Mouse (Mus musculus) C2C12 (cell line): ENCODE data around the gene Hmgb1. TPM values are rescaled to one million over a fixed set of nuclear protein-coding genes. Genes with fewer than 3 reads are reported as not detected.

Source experiments
- H3K27me3 ChIP-seq: one replicate; pipeline ENCODE4 v1.6.1; 2011; ENCODE audit not compliant: control insufficient read depth, insufficient read depth, insufficient read length
- H3K36me3 ChIP-seq: one replicate; pipeline ENCODE4 v1.6.1; 2011; ENCODE audit not compliant: control insufficient read depth, insufficient read depth
- H3K4me3 ChIP-seq: one replicate; pipeline ENCODE4 v1.5.1; 2011; ENCODE audit warnings: mild to moderate bottlenecking, control low read depth; ENCODE audit not compliant: poor library complexity, insufficient read depth, severe bottlenecking
- H3K79me2 ChIP-seq: one replicate; pipeline ENCODE4 v1.6.1; 2011; ENCODE audit not compliant: control insufficient read depth, insufficient read depth
- H3K79me3 ChIP-seq: one replicate; pipeline ENCODE4 v1.6.1; 2011; ENCODE audit warnings: low read depth, control low read depth
- H3ac ChIP-seq: one replicate; pipeline ENCODE3; 2011; ENCODE audit warnings: low read depth; ENCODE audit not compliant: control insufficient read depth, insufficient read length
- CEBPB ChIP-seq: IDR thresholded peaks from one replicate; pipeline ENCODE4 v1.6.1; 2011; ENCODE audit warnings: low read depth, mild to moderate bottlenecking, control low read depth, moderate library complexity
- CTCF ChIP-seq: IDR thresholded peaks from one replicate; pipeline ENCODE4 v1.5.1; 2011; ENCODE audit not compliant: control insufficient read depth, insufficient read depth, insufficient read length
- FOSL1 ChIP-seq: IDR thresholded peaks from one replicate; pipeline ENCODE4 v1.8.0; 2011; ENCODE audit warnings: mild to moderate bottlenecking, low read length; ENCODE audit not compliant: poor library complexity, insufficient read depth, severe bottlenecking
- MAX ChIP-seq: IDR thresholded peaks from one replicate; pipeline ENCODE4 v1.6.1; 2011; ENCODE audit warnings: mild to moderate bottlenecking, control low read depth
- MYOD1 ChIP-seq: IDR thresholded peaks from one replicate; pipeline ENCODE4 v1.6.1; 2011; ENCODE audit warnings: low read depth; ENCODE audit not compliant: control insufficient read depth, insufficient read length
- MYOG ChIP-seq: IDR thresholded peaks from one replicate; pipeline ENCODE4 v1.6.1; 2011; ENCODE audit not compliant: control insufficient read depth, insufficient read length; ENCODE audit errors: extremely low read depth
- USF1 ChIP-seq: IDR thresholded peaks from one replicate; pipeline ENCODE4 v1.6.1; 2011; ENCODE audit warnings: low read depth, mild to moderate bottlenecking, control low read depth, moderate library complexity
- polyA plus RNA-seq: library from polyadenylated mRNA; unstranded; fragments of >200 nt; fragmentation: generic; extraction: Trizol; gene quantifications from one replicate; pipeline ENCODE4 v1.2.1, GENCODE M21; 2012; ENCODE audit warnings: missing spikeins

Gene Hmgb1
- polyA plus RNA-seq, 1 experiment = 185 TPM

GRCm38 (mm10) chr5:149164881-149165280 is 19.4 kb downstream of the Hmgb1 start:
- Histone ChIP-seq H3K79me3 (no peaks in the 10 kb centered on the region), H3ac (no peak overlapping the region), H3K4me3 (no peak overlapping the region), H3K27me3 (no peaks in the 10 kb centered on the region), H3K79me2 (no peaks in the 10 kb centered on the region), H3K36me3 (no peaks in the 10 kb centered on the region)
- no peak for TF ChIP-seq MYOD1
- TF ChIP-seq USF1 = no peak
- no peak for TF ChIP-seq MAX
- TF ChIP-seq FOSL1 = no peak
- no peak for TF ChIP-seq CEBPB
- no peak for TF ChIP-seq CTCF
- TF ChIP-seq MYOG = no peak

GRCm38 (mm10) chr5:149162890-149163289 is 21.4 kb downstream of the Hmgb1 start:
- Histone ChIP-seq H3K4me3 (no peak overlapping the region), H3K79me2 (no peaks in the 10 kb centered on the region), H3K36me3 (no peaks in the 10 kb centered on the region), H3ac (no peak overlapping the region), H3K79me3 (no peaks in the 10 kb centered on the region), H3K27me3 (no peaks in the 10 kb centered on the region)
- no peak for TF ChIP-seq CTCF
- TF ChIP-seq MYOD1 = no peak
- no peak for TF ChIP-seq MAX
- no peak for TF ChIP-seq FOSL1
- TF ChIP-seq USF1 = no peak
- TF ChIP-seq MYOG = no peak
- no peak for TF ChIP-seq CEBPB

DNA sequence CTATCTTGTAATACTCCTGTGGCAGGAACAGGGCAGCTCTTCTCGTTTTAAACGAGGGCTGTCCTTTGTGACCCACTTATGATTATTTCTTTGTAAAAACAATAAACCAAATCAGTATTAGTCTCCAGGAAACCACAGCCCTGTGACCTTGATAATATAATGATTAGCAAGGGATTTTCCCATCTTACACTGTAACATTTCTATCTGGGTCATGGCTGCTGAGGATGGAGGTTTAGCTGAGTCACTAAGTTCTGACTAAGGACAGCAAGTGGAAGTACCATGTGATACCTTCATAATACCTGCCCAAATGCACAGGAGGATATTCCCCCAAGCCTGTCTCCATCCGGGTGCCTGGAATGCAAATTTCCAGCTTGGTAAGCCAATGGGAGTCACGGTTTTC is 23.8 kb downstream of the Hmgb1 start:
- TF ChIP-seq FOSL1 (no peak), USF1 (no peak), MYOD1 (no peak), CEBPB (no peak), MAX (no peak), MYOG (no peak), CTCF (no peak)
- H3ac ChIP-seq = no peak overlapping the region
- H3K27me3 ChIP-seq = no peaks in the 10 kb centered on the region
- H3K4me3 ChIP-seq = no peak overlapping the region
- no peaks in the 10 kb centered on the region for H3K79me3 ChIP-seq
- H3K36me3 ChIP-seq = no peaks in the 10 kb centered on the region
- H3K79me2 ChIP-seq = no peaks in the 10 kb centered on the region

DNA sequence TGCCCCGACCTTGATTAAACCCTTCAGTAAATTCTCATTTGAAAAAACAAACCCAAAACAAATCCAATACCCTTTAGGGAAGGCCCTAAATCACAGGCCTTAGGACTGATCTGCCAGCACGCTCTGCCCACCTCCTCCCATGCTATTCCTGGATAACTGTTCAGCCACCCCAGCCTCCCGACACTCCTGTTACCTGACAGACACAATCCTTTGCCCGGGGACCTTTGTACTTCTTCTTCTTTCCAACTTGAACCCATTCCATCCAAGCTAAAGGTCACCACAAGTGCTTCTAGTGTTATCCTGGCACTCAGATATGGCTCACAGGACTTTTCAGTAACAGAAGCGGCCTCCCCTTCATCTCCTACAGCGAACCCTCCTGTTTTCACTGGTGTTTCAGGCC is 25.3 kb downstream of the Hmgb1 start:
- Histone ChIP-seq H3K79me2 (no peaks in the 10 kb centered on the region), H3K4me3 (no peak overlapping the region), H3K79me3 (no peaks in the 10 kb centered on the region), H3K27me3 (no peaks in the 10 kb centered on the region), H3ac (no peak overlapping the region), H3K36me3 (no peaks in the 10 kb centered on the region)
- TF ChIP-seq USF1 (no peak), CTCF (no peak), FOSL1 (no peak), MYOD1 (no peak)

DNA sequence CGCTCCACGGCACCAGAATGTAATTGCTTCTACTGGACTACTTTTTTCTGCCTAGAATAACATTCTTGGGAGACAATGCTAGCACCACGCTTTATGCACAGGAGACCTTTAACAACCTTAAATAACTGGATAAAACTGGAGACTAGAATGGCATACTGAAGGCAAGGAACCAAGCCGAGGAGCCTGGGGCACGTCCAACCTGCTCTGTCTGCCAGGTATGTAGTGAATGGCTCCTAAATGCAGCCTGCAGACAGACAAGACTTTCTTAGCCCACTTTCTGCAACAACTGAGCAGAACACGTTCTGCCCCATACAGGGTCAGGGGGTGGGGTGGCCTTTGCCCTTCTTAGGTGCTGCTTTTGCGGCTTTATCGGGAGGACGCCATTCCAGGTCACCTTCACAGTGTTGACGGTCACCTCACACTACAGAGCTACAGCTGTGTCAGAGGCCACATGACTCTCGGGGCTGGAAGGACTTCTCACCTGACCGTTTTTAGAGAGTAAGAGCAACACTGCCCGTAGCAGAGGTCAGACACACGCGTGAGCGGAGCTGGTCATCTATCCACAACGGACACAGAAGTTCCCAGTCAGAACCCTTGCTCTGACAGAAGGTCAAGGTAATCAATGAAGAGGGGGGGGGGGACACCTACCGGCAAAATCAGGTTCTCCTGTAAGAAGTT is 27.3 kb downstream of the Hmgb1 start:
- Histone ChIP-seq H3K27me3 (no peaks in the 10 kb centered on the region), H3K79me3 (no peaks in the 10 kb centered on the region), H3K4me3 (no peak overlapping the region), H3K79me2 (no peaks in the 10 kb centered on the region), H3K36me3 (no peaks in the 10 kb centered on the region), H3ac (no peak overlapping the region)
- no peak for TF ChIP-seq MYOG
- TF ChIP-seq MAX = no peak
- TF ChIP-seq CEBPB = no peak
- no peak for TF ChIP-seq MYOD1
- TF ChIP-seq FOSL1 = no peak
- TF ChIP-seq USF1 = no peak
- no peak for TF ChIP-seq CTCF

DNA sequence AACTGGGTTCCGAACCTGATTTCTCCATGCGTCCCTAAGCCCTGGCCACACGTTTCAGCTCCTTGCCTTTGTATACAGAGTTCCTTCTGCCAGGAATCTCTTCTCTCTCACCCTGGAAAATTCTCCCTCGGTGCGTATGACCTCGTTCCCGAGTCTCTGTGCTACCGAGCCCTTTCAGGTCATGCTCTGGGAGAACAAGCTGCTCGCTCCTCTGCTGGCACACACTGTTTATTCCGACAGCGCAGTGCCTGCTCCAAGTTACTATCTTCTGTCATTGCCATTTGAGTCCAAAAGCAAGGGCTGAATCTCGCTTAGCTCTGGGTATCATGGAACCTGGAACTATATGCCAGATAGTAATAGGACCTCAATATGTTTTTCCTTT is 31.5 kb downstream of the Hmgb1 start:
- no peak overlapping the region for H3ac ChIP-seq
- H3K4me3 ChIP-seq = no peak overlapping the region
- TF ChIP-seq USF1 = no peak
- no peak for TF ChIP-seq MAX
- no peak for TF ChIP-seq CTCF
- TF ChIP-seq CEBPB = no peak
- no peak for TF ChIP-seq FOSL1
- TF ChIP-seq MYOG = no peak
- TF ChIP-seq MYOD1 = no peak
- H3K27me3 ChIP-seq = no peaks in the 10 kb centered on the region
- H3K79me2 ChIP-seq = no peaks in the 10 kb centered on the region
- H3K36me3 ChIP-seq = no peaks in the 10 kb centered on the region
- no peaks in the 10 kb centered on the region for H3K79me3 ChIP-seq
